10 mouse cellular contexts compared by ENCODE assay signal in genomic region chr5:33006670-33007069, GRCm38 (mm10). TPM values are rescaled to one million over a fixed set of nuclear protein-coding genes. Genes with fewer than 3 reads are reported as not detected.
DNase-seq lines count a peak whose midpoint lies in the region.
"Had no signal": no experiment of that assay in that cellular context is flagged by ENCODE, and none has a peak within 500 bp of the region (broad histone marks: within the 10 kb centered on the region; RNA-seq: fewer than 3 reads in every experiment).

No protein-coding gene starts in this region.

- intact Hi-C loops in left cerebral cortex, postnatal 25 days (cut with DNase I): loop anchor here (1.0 to 2.0 kb wide), 2 partner anchors 12 to 16 kb away; partner anchors contain the start of gene Ywhah

- DNase-seq in embryo, embryonic 10 days (ENCODE audit: low spot score): peak; percentile 35
- no peak for DNase-seq in embryo, embryonic 11 days
- peak; percentile 66 to 85 for DNase-seq in frontal cortex, postnatal 14 days (ENCODE audit: low spot score in 2 of 2)
- peak; percentile 80 to 96 for DNase-seq in left cerebral cortex, postnatal 25 days (ENCODE audit: low spot score in 2 of 2)
- DNase-seq in right cerebral cortex, adult 18-20 months: peak; percentile 88
- no peak for DNase-seq in c-Kit-positive CD71-positive TER-119-positive erythroid progenitor cells, embryonic 14.5 days (ENCODE audit: low spot score)
- no peak for DNase-seq in heart, postnatal 4 days
- no peak for DNase-seq in lung, postnatal 25 days (ENCODE audit: low spot score)
- DNase-seq: cerebellum, adult 8-10 months; kidney, postnatal 10 days had no signal

RNA-seq across cellular contexts. Expression of gene Ywhah, which starts 11.9 kb away (rescaled TPM):
- total RNA-seq in left cerebral cortex, postnatal 25 days (2021): 1,000 to 10,000 TPM; 1,163 to 1,279 TPM
- 100 to 1,000 TPM; 216 to 229 TPM for total RNA-seq in heart, postnatal 4 days (2021)

Comparison
In these comparisons a context has a peak if more than half of its experiments do, and no peak if none do; other contexts are left out.
1. DNase-seq: peak in embryo, embryonic 10 days (single experiment), frontal cortex, postnatal 14 days (2 of 2), left cerebral cortex, postnatal 25 days (2 of 2) and right cerebral cortex, adult 18-20 months (single experiment); none in embryo, embryonic 11 days (single experiment), c-Kit-positive CD71-positive TER-119-positive erythroid progenitor cells, embryonic 14.5 days (single experiment), heart, postnatal 4 days (single experiment) and lung, postnatal 25 days (single experiment).
2. RNA of gene Ywhah, which starts 11.9 kb away (total RNA-seq): 1,163 to 1,279 TPM in left cerebral cortex, postnatal 25 days; 216 to 229 TPM in heart, postnatal 4 days; every median in the first group is over 4 times any median in the second.